Mouse (Mus musculus) liver, adult (tissue): ENCODE results near the gene Dpy30.

Experiments
- GATA4 ChIP-seq: IDR thresholded peaks from 2 replicates; pipeline ENCODE4 v1.6.1; 2014; ENCODE audit warnings: mild to moderate bottlenecking, low read length; ENCODE audit not compliant: insufficient replicate concordance

Dpy30 gene

GRCm38 (mm10) chr17:74272683-74273205 is 51.0 kb downstream of the Dpy30 start:
- TF ChIP-seq GATA4 = no peak

- TF ChIP-seq GATA4 = no peak
Observed at GRCm38 (mm10) chr17:74271541-74272268, 52.0 kb downstream of the Dpy30 start.

DNA sequence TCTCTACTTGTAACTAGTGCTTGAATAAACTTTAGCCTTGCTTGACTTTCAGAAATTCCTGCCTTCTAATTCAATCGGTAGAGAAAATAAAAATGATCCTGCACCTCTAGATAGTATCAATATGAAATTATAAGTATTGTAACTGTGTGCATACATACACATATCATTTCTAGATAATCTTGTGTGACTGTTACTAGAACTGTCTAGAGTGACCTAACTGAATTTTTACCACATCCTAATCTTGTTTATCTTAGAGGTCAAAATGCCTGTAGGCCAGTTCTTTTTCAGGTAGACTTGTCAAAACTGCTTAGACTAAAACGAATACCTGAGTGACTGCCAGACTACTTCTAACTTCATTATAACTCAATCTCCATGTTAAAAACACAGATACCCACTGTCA is 53.5 kb downstream of the Dpy30 start:
- no peak for TF ChIP-seq GATA4

DNA sequence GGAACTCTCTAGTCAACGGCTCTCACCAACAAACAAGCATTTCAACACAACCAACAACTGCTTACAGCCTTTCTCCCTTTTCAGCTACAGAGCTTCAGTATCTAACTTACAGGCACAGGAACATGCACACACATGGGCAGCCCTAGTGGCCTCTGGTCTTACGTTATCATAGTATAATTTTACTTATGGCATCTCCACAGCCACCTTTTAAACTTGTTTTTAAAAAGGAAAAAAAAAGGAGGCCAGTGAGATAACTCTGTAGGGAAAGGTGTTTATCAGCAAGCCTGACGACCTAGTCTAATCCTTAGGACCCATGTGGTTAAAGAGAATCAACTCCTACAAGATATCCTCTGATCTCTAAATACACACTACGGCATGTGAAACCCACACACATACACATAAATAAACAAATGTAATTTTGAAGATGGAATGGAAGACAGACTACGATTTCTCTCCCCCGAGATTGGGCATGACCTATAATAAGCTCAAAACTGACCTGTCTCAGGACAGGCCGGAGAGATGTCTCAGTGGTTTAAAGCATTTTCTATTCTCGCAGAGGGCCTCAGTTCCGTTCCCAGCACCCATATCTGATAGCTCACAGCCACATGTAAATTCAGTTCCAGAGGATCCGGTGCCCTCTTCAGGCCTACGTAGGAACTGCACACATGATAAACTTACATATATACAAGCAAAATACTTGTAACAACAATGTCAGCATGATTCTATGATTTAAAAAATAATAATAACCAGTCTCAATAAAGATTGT is 56.1 kb downstream of the Dpy30 start:
- no peak for TF ChIP-seq GATA4

- TF ChIP-seq GATA4 = no peak
Observed at GRCm38 (mm10) chr17:74265636-74266035, 58.1 kb downstream of the Dpy30 start.

- TF ChIP-seq GATA4 = no peak
Observed at GRCm38 (mm10) chr17:74265156-74265505, 58.6 kb downstream of the Dpy30 start.

DNA sequence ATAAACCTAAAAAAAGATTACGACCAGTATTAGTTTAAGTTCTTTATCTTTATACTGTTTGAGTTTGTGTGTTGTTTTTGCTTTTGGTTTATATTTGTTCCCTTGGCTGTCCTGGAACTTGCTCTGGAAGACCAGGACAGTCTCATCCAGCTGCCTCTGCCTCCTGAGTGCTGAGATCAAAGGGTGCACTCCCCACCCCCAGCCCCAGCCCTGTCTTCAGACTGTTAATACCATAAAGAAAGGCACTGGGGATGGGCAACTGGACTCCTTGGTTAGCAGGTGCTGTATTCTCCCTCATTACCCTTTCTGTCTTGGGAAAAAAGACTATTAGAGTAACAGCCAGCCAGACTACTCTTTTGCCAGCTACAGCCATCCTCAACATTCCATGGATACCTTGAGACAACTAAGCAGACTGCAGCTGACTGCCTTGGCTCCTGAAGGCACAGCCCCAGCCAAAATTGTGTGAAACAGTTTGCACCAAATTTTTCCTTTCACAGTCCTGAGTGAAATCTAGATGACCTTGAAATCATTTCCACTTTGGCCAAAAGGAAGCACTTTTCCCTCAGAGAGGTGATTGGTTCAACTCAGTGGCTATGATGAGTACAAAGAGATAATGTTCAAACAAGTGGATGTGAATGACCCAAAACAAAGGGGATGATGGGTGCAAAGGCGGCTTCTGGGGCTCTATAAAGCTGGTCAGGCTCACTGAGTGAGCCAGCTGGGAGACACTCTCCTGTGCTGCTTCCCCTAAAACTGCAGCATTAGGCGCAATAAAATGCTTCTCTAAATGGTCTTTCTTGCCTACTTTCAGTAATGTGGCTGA is 59.2 kb downstream of the Dpy30 start:
- TF ChIP-seq GATA4 = no peak

GRCm38 (mm10) chr17:74262415-74262814 is 61.3 kb downstream of the Dpy30 start:
- no peak for TF ChIP-seq GATA4
